Mouse (Mus musculus) thymus, postnatal 0 days (tissue): ENCODE measurements at regions not wholly inside any gene's neighbourhood (a gene's known extent, or its start where the extent isn't known, plus 50 kb on each side); places are given as distances from the start of the nearest gene placed in this dataset.
A peak's percentile ranks its signal among the peaks of the same experiment; 100 is the strongest.

Source experiments
- DNase-seq: peaks from one replicate; pipeline ENCODE4 v3.0.0-alpha.2; 2015; ENCODE audit warnings: low spot score

DNA sequence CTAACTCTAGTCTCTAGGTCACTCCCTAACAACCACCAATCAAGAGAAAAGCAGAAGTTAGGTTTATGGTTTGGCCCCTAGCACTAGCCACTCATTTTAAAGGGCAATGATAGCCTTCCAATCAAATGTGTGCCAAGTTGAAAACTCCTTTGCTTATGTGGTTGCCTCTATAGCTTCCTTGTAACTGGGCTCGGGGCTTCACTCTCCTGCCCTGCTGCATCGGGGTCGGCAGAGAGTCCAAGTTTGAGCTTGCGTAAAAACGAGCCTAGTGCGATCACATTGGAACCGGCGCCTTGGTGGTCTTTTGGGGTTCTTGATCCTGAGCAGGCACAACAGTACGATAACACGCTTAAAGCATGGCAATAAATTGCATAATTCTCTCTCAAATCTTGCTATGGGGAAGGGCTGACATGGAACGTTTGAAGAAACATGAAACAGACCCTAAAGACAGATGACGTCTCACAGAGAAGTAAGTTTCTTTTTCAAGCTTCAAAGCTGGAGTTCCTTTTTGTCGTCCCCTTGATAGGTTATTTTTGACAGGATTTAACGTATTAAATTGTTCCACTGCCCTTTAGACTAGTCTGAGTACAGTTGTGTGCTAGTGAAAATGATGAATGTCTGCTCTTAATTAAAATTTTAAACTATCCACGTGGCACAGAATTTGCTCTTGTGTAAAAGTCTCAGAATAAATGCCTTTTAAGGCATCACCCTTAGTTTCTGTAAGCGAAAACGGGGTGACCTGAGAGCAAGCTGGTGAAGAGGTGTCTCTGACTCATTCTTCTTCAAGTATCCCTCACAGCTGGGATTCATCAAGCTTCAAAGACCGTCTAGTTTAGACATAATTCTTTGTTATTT is 52.0 kb downstream of the 4930426L09Rik start:
- peak; percentile 46 for DNase-seq

DNA sequence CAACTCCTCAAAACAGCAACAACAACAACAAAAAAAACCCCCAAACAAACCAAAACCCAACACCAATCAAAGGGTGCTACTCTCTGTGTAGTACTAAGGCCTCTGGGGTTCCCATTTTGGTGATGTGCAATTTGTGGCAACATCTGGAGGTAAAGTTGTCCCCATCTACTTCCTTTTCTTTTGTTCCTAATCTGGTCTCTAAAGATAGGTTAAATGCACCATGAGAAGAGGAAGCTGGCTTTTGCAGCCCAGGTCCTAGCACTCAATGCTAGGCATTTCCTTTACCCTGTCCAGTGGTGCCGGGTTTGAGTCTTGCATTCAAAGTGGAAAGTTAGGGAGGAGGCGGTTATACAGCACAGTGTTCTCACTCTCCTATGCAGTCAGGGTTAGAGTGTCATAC is 57.4 kb downstream of the 4930426L09Rik start:
- peak; percentile 14 for DNase-seq

- DNase-seq: peak; percentile 29
These were observed 59.7 kb downstream of the 4930426L09Rik start for GRCm38 (mm10) chr2:19057859-19058258.

- no peak for DNase-seq
These were observed 60.6 kb downstream of the 4930426L09Rik start for GRCm38 (mm10) chr2:19058765-19059164.

GRCm38 (mm10) chr2:19059246-19059645 is 61.1 kb downstream of the 4930426L09Rik start:
- peak; percentile 49 for DNase-seq

DNA sequence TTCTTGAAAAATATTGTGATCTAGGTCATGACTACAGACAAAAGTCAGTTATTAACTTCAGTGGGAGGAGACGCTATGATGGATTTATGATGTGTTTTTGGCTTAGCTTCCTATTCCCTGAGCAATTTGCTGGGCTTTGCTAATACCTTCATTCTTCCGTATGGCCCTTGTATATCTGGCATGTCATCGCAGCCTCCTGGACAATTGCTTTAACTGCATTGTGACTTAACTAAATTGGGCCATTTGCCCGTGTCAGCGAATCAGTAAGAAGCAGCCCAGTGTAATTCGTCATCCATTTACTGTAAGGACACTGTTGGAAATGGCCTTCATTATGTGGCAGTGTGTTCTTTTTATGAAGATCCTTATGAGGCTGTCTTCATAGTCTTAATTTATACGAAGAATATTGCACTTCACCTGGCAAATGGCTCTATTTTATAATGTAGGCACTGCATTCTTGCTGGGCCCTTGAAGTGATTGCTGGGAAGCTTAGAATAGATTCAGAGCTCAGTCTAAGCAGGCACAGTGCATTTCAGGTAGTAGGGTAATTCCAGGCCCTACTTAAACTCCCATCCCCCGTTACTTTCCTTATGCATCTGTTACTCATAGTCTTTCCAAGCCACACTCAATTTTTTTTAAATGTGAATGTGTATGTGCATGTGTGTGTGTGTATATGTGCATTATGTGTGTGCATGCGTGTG is 62.2 kb downstream of the 4930426L09Rik start:
- DNase-seq: no peak

DNA sequence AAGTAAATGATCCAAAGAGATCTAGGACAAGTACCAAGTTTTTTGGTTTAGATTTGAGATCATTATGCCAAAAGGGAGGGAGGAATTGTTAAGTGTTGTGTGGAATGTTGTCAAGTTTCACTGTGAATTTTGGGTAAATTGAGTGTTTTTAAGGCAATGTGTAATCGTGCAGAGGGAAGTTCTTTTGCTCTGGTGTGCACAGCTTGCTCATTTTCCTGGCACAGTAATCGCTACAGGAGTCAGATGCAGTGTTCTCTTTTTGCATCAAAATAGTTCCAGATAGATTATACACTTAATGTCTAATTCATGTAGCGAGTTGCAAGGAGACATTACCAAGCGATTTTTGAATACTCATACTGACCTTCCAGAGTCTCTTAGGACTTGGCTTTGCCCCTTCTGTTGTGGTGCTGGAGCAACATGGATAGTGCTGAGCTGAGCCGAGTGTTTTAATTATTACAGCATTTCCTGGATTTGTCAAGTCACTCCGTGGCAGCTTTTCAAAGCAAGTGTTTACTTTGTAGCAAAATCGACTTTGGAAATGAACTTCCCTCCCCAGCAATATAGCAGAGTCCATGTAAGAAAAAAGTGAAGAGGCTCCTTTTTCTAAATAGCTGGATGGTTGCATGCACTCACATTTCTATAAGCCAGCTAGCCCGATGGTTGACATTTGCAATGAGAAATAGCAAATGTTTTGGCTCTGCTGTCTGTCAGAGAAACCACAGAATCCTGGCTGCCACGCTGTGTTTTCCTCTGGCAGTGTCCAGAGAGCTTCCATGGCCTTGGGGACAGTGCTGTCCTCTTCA is 66.6 kb downstream of the 4930426L09Rik start:
- DNase-seq: no peak

GRCm38 (mm10) chr2:19065511-19065910 is 67.4 kb downstream of the 4930426L09Rik start:
- no peak for DNase-seq

- no peak for DNase-seq
These were observed 70.0 kb downstream of the 4930426L09Rik start for GRCm38 (mm10) chr2:19068161-19068560.

DNA sequence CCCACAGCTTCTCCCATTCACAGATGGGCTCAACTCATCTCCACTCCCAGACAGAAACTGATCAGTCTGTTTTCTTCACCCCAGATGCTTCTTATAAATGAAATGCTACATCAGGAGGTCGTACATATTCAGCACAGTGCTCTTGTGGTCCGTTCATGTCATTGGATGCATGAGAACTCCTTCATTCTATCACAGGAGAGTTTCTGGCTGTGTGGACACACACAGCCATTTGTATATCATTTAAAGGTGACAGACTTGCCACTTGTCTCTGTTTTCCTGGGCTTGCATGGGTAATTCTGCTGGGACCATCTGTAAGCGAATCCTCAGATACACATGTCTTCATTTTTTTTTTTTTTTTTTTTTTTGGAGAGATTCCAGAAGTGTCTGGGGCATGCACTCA is 85.7 kb downstream of the 4930426L09Rik start:
- DNase-seq: no peak

GRCm38 (mm10) chr2:19085105-19085504 is 87.0 kb downstream of the 4930426L09Rik start:
- no peak for DNase-seq

DNA sequence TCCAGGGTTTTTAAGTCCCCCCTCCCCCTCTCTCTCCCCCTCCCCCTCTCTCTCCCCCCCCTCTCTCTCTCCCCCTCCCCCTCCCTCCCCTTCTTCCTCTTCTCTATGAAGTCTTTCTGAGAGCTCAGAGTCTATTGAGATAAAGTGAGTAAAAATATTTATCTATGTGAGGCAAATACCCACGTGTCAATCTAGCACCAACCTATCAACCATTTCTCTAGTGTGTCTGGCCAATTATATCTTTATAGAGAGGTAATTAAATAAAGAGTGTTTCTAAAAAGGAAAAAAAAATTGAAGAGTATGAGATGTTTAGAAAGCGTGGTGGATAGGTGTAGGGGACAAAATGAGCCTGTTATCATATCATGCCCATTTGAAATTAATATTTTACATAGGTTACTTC is 88.0 kb downstream of the 4930426L09Rik start:
- DNase-seq: no peak

GRCm38 (mm10) chr2:19086621-19087020 is 88.5 kb downstream of the 4930426L09Rik start:
- no peak for DNase-seq

GRCm38 (mm10) chr2:19099384-19099783 is 99.7 kb upstream of the Armc3 start:
- no peak for DNase-seq

DNA sequence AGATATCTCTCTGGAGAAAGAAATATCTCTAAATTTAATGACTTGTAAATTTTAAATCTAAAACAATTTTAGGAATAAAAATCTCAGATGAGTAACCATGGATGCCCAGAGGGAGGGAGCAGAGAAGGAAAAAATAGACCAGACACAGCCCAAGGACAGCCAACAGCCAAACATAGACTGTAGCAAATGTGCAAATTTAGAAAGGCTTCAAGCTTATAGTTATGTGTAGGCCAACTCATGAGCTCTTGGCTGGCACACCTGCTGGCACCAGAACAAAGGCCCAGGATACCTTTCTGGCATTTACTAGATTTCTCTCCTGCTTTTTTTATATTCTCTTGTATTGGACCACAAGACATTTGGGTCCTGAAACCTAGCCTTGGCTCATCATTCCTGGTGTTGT is 90.3 kb upstream of the Armc3 start:
- no peak for DNase-seq

- no peak for DNase-seq
These were observed 79.2 kb upstream of the Armc3 start for GRCm38 (mm10) chr2:19119871-19120270.

- DNase-seq: no peak
These were observed 66.2 kb upstream of the Armc3 start for GRCm38 (mm10) chr2:19132864-19133263.

DNA sequence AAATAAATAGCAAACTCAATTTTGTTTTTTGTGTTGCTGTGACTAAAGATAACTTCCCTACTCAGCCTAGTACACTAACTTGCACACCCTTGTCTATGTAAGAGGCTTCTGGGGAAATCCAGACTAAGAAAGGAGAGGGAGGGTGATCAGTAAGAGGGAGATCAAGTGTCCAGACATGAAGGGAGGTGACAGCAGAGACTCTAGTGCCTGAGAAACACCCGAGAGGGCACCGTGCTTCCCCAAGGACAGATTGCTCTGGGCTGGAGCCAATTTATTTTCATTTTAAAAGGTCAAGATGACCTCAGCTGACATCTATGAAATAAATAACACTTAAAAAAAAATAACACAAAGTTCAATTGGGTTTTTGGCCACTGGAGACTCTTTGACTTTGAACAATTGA is 56.5 kb upstream of the Armc3 start:
- DNase-seq: no peak

DNA sequence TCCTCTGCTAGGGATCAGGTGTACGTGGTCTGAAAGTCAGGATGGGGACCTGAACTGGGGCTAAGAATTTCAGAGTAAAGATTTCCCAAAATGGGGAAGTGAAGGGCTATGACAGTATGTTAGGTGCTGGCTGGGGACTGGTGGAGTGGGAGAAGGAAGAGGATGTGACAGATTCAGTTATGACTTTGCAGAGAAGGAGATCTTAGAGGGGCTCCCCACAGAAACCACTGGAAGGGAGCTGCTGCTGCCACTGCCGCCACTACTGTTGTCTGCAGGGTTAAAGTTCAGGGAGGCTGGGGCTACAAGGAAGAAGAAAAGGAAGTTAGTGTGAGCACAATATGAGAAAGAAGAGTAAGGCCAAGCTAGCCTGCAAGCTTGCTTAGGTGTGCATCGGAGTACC is 53.7 kb upstream of the Armc3 start:
- DNase-seq: peak; percentile 52

- DNase-seq: no peak
These were observed 53.2 kb upstream of the Armc3 start for GRCm38 (mm10) chr2:19145881-19146280.

GRCm38 (mm10) chr2:19146289-19146688 is 52.8 kb upstream of the Armc3 start:
- peak; percentile 5 for DNase-seq

DNA sequence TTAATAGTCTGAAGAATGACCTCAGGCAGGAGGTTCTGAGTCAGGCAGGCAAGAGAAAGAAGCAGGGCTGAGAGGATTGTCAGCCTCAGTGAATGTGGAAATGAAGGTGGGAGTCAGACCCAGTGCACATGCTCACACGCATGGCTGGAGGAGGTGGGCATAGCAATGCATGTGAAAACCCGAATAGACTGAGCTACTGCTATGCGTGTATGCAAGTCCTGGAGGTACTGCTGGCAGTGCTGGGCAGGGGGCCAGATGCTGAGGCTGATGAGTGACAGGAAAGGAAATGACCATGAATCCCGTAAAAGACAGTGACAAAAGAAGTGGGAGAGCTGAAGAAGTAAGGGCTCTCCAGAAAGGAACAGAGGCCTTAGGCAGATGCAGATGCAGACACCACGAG is 50.3 kb upstream of the Armc3 start:
- DNase-seq: no peak
